Mouse (Mus musculus) midbrain, postnatal 0 days (tissue): ENCODE data around the gene H2-M5. TPM values are rescaled to one million over a fixed set of nuclear protein-coding genes. Genes with fewer than 3 reads are reported as not detected.

Experiments
- ATAC-seq: fragments of 200-750 bp; cut with Nextera tagmentation; 2 replicates; pipeline ENCODE4 v1.8.0; 2017; ENCODE audit warnings: moderate number of reproducible peaks, mild to moderate bottlenecking, moderate TSS enrichment, moderate library complexity; ENCODE audit not compliant: low FRiP score
- DNase-seq: peaks from one replicate; pipeline ENCODE4 v3.0.0-alpha.2; 2015; ENCODE audit warnings: low spot score
- H3K27ac ChIP-seq: fragments of 300-500 bp; sonication (generic); 2 replicates; pipeline ENCODE4 v1.5.1; 2014; ENCODE audit warnings: low read depth, mild to moderate bottlenecking, low read length, mixed read lengths
- H3K27me3 ChIP-seq: fragments of 300-500 bp; sonication (generic); 2 replicates; pipeline ENCODE4 v1.6.1; 2014; ENCODE audit warnings: low read length, control low read depth, mixed read lengths; ENCODE audit not compliant: insufficient read depth
- H3K36me3 ChIP-seq: fragments of 300-500 bp; sonication (generic); 2 replicates; pipeline ENCODE4 v1.6.1; 2014; ENCODE audit warnings: low read length, control low read depth, mixed read lengths; ENCODE audit not compliant: insufficient read depth
- H3K4me1 ChIP-seq: fragments of 300-500 bp; sonication (generic); 2 replicates; pipeline ENCODE4 v1.6.1; 2014; ENCODE audit warnings: mild to moderate bottlenecking, control low read depth, antibody characterized with exemption, low read length, mixed read lengths; ENCODE audit not compliant: insufficient read depth
- H3K4me2 ChIP-seq: fragments of 300-500 bp; sonication (generic); 2 replicates; pipeline ENCODE4 v1.6.1; 2014; ENCODE audit warnings: low read depth, mild to moderate bottlenecking, low read length, mixed read lengths; ENCODE audit not compliant: poor library complexity, severe bottlenecking
- H3K4me3 ChIP-seq: fragments of 300-500 bp; sonication (generic); 2 replicates; pipeline ENCODE4 v1.5.1; 2014; ENCODE audit warnings: low read depth, mild to moderate bottlenecking, low read length, moderate library complexity
- H3K9ac ChIP-seq: fragments of 300-500 bp; sonication (generic); replicated peaks from 2 replicates; pipeline ENCODE4 v1.6.1; 2014; ENCODE audit warnings: mild to moderate bottlenecking, low read length, moderate library complexity, mixed read lengths; ENCODE audit not compliant: poor library complexity, severe bottlenecking
- H3K9me3 ChIP-seq: fragments of 300-500 bp; sonication (generic); 2 replicates; pipeline ENCODE4 v1.6.1; 2016; ENCODE audit warnings: low read length, control low read depth
- CTCF ChIP-seq: IDR thresholded peaks from 2 replicates; pipeline ENCODE4 v1.5.1; 2016; ENCODE audit warnings: antibody characterized with exemption, mild to moderate bottlenecking
- WGBS: fragments of 180-500 bp; shearing (Covaris S2); extraction: QIAGEN DNeasy Blood & Tissue Kit; methylation state at CpG from one replicate; pipeline ENCODE4 v1.1.7; 2014; 5-methylcytosine and 5-hydroxymethylcytosine counted together
- polyA plus RNA-seq: library from polyadenylated mRNA; unstranded; fragments of >200 nt; fragmentation: Nextera tagmentation; extraction: Ambion mirVana; gene quantifications from 2 replicates; pipeline ENCODE4 v1.2.1, GENCODE M21; 2015
- total RNA-seq: library from RNA; depleted of rRNA; stranded (reverse); fragments of >200 nt; gene quantifications from 2 replicates; pipeline ENCODE4 v1.2.3, GENCODE M21; 2014; rRNA removed

Gene H2-M5
- total and polyA plus RNA-seq, 2 experiments from 2014 or later, result 1.6 to 2.0 TPM

GRCm38 (mm10) chr17:36938056-36938455, 51.3 kb downstream of the H2-M5 start:
- Histone ChIP-seq H3K4me2 (no peak overlapping the region), H3K4me1 (no peaks in the 10 kb centered on the region), H3K4me3 (no peak overlapping the region), H3K36me3 (no peaks in the 10 kb centered on the region), H3K27me3 (peaks cover 13% of the 10 kb centered on the region), H3K9me3 (no peaks in the 10 kb centered on the region), H3K9ac (no peak overlapping the region), H3K27ac (no peak overlapping the region)
- DNase-seq, result no peak
- no peak for TF ChIP-seq CTCF
- ATAC-seq, result no peak
- 89% methylated on average over 2 of the region's 2 CpGs for WGBS

Other genes with a start within 250 kb of the H2-M5 start
- not detected in 2 replicates for gene H2-M10.5, start 216.6 kb downstream of the H2-M5 start, total RNA-seq
- not detected in 2 replicates for gene H2-M10.5, start 216.6 kb downstream of the H2-M5 start, polyA plus RNA-seq
- gene H2-M10.6, start 177.4 kb downstream of the H2-M5 start, total RNA-seq, result not detected in 2 replicates
- gene H2-M10.6, start 177.4 kb downstream of the H2-M5 start, polyA plus RNA-seq, result not detected in 2 replicates
- 29.8 and 31.4 TPM in 2 replicates for gene Trim26, start 152.4 kb downstream of the H2-M5 start, total RNA-seq
- gene Trim26, start 152.4 kb downstream of the H2-M5 start, polyA plus RNA-seq, result 37.9 and 44.3 TPM in 2 replicates
- 0.27 and 0.33 TPM in 2 replicates for gene Trim15, start 122.3 kb downstream of the H2-M5 start, total RNA-seq
- 0.73 and 0.90 TPM in 2 replicates for gene Trim15, start 122.3 kb downstream of the H2-M5 start, polyA plus RNA-seq
- gene Trim10, start 120.0 kb downstream of the H2-M5 start, total RNA-seq, result 0.22 and 0.24 TPM in 2 replicates
- 0.16 and 0.17 TPM in 2 replicates for gene Trim10, start 120.0 kb downstream of the H2-M5 start, polyA plus RNA-seq
- not detected in 2 replicates for gene Trim40, start 99.4 kb downstream of the H2-M5 start, total RNA-seq
- 0.19 and 0.25 TPM in 2 replicates for gene Trim40, start 99.4 kb downstream of the H2-M5 start, polyA plus RNA-seq
- gene Trim31, start 91.4 kb downstream of the H2-M5 start, total RNA-seq, result not detected in 2 replicates
- not detected in 2 replicates for gene Trim31, start 91.4 kb downstream of the H2-M5 start, polyA plus RNA-seq
- 3.9 TPM in 2 replicates for gene Rnf39, start 46.6 kb downstream of the H2-M5 start, total RNA-seq
- gene Rnf39, start 46.6 kb downstream of the H2-M5 start, polyA plus RNA-seq, result 2.8 and 3.3 TPM in 2 replicates
- gene Ppp1r11, start 37.8 kb downstream of the H2-M5 start, total RNA-seq, result 54.0 and 64.5 TPM in 2 replicates
- gene Ppp1r11, start 37.8 kb downstream of the H2-M5 start, polyA plus RNA-seq, result 143 and 166 TPM in 2 replicates
- gene Znrd1, start 31.0 kb downstream of the H2-M5 start, total RNA-seq, result 31.6 and 37.1 TPM in 2 replicates
- gene Znrd1, start 31.0 kb downstream of the H2-M5 start, polyA plus RNA-seq, result 42.4 and 43.7 TPM in 2 replicates
- 2.1 and 3.5 TPM in 2 replicates for gene Znrd1as, start 30.9 kb downstream of the H2-M5 start, total RNA-seq
- 2.8 and 3.0 TPM in 2 replicates for gene Znrd1as, start 30.9 kb downstream of the H2-M5 start, polyA plus RNA-seq
- gene 2410137M14Rik, start 8.3 kb downstream of the H2-M5 start, total RNA-seq, result not detected in 2 replicates
- 0.39 and 0.52 TPM in 2 replicates for gene 2410137M14Rik, start 8.3 kb downstream of the H2-M5 start, polyA plus RNA-seq
- gene Zfp57, start 11.6 kb upstream of the H2-M5 start, total RNA-seq, result 140 and 182 TPM in 2 replicates
- 166 and 171 TPM in 2 replicates for gene Zfp57, start 11.6 kb upstream of the H2-M5 start, polyA plus RNA-seq
- gene Mog, start 33.9 kb upstream of the H2-M5 start, total RNA-seq, result not detected in 2 replicates
- gene Mog, start 33.9 kb upstream of the H2-M5 start, polyA plus RNA-seq, result 0.95 and 1.1 TPM in 2 replicates
- gene Gabbr1, start 56.4 kb upstream of the H2-M5 start, total RNA-seq, result 633 and 639 TPM in 2 replicates
- 111 and 116 TPM in 2 replicates for gene Gabbr1, start 56.4 kb upstream of the H2-M5 start, polyA plus RNA-seq
- not detected in 2 replicates for gene Olfr90, start 99.0 kb upstream of the H2-M5 start, total RNA-seq
- gene Olfr90, start 99.0 kb upstream of the H2-M5 start, polyA plus RNA-seq, result not detected in 2 replicates
- not detected in 2 replicates for gene Olfr91, start 108.7 kb upstream of the H2-M5 start, total RNA-seq
- not detected in 2 replicates for gene Olfr91, start 108.7 kb upstream of the H2-M5 start, polyA plus RNA-seq
- not detected in 2 replicates for gene Olfr92, start 130.6 kb upstream of the H2-M5 start, total RNA-seq
- gene Olfr92, start 130.6 kb upstream of the H2-M5 start, polyA plus RNA-seq, result not detected in 2 replicates
- not detected in 2 replicates for gene Olfr93, start 172.0 kb upstream of the H2-M5 start, total RNA-seq
- not detected in 2 replicates for gene Olfr93, start 172.0 kb upstream of the H2-M5 start, polyA plus RNA-seq
- gene Ubd, start 204.4 kb upstream of the H2-M5 start, total RNA-seq, result not detected in 2 replicates
- not detected in 2 replicates for gene Ubd, start 204.4 kb upstream of the H2-M5 start, polyA plus RNA-seq
- not detected in 2 replicates for gene Olfr94, start 211.5 kb upstream of the H2-M5 start, total RNA-seq
- not detected in 2 replicates for gene Olfr94, start 211.5 kb upstream of the H2-M5 start, polyA plus RNA-seq
- gene Olfr95, start 223.6 kb upstream of the H2-M5 start, total RNA-seq, result not detected in 2 replicates
- gene Olfr95, start 223.6 kb upstream of the H2-M5 start, polyA plus RNA-seq, result 0.02 TPM in 1 of 2 replicates, not detected in the other
- not detected in 2 replicates for gene Olfr96, start 230.6 kb upstream of the H2-M5 start, total RNA-seq
- gene Olfr96, start 230.6 kb upstream of the H2-M5 start, polyA plus RNA-seq, result not detected in 2 replicates
- not detected in 2 replicates for gene Olfr97, start 247.8 kb upstream of the H2-M5 start, total RNA-seq
- gene Olfr97, start 247.8 kb upstream of the H2-M5 start, polyA plus RNA-seq, result not detected in 2 replicates